Mouse (Mus musculus) hindlimb bud, embryonic 11.5 days (tissue): ENCODE data around the gene Jagn1.

Experiments used
- DNase-seq: peaks from one replicate; pipeline ENCODE4 v3.0.0-alpha.2; 2012; ENCODE audit warnings: low read depth, low spot score; ENCODE audit errors: extremely low spot score

Gene Jagn1

DNA sequence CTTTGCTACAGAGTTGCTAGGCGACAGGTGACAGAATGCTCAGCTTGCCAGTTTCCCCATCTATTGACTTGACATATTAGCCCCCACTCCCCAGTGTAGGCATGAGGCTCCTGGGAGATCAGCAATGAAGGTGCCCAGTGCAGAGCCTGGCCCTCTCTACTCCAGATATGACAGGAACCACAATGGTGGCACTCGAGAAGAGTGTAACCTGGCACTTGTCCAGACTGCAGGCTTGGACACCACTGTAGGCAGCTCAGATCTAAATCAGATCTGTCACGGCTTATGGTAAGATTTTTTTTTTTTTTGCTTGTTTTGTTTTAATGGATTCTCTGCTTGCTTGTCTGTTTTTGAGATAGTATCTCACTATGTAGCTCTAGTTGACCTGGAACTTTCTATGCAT is 8.7 kb upstream of the Jagn1 start:
- no peak for DNase-seq

DNA sequence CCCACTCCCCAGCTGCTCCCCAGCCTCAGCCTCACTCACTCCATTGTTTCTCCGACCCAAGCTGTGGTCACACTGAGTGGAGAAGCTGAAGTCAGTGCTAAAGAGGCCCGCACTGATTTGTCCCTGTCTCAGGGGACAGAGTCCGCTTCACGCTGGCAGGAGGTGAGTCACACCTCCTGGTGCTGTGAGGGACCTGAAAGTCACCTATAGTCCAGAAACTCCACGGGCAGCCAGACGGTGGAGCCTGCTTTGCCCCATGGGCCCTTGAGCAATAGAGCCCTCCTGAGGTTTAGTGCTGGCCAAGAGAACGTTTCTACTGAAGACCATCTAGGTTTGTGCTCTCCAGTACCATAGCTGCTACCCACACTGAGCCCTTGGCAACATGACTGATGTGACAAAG is 7.7 kb upstream of the Jagn1 start:
- DNase-seq = no peak

DNA sequence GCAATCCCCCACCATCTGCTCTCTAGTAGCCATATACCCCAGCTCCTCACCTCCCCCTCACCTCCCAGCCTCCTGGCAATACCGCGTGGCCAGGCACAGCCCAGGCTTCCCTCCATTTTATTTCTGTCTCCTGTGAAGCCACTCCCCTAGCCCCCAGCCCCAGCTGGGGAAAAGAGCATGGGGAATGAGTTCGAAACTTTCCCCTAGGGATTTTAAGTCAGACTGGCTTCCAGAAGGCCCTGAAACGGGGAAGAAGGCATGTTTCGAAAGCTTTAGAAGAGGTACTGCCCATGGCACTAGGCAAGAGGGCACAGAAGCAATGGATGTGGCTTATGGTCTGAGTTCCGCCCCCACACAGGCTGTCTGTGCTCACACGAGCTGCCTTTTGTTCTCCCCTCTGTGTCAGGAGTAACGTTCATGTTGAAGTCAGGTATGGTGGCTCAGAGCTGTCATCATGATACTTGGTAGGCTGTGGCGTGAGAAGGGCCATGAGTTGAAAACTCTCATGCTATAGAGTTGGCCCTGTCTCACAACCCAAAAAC is 6.6 kb upstream of the Jagn1 start, which contains the start of gene Cidec:
Gene Cidec, minus strand, starts transcription at position 97 of the 542 bp plus-strand sequence.
- DNase-seq = no peak

DNA sequence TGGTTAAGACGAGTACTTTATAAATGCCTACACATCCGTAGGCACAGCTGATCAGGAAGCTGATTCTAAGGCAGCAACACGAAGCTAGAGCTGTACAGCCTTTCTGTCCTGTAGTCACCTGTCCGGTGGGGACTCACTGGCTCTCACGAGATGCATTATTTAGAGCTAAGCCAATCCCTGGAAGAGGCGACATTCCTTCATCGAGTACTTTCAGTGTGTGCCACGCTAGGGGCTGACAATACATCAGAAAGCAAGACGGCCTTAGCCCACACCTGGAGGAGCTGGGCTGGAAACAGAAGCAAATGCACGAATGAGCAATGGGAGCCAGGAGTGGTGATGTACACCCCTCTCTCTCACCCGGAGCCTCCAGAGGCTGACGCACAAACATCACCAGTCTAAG is 5.2 kb upstream of the Jagn1 start:
- DNase-seq = no peak

DNA sequence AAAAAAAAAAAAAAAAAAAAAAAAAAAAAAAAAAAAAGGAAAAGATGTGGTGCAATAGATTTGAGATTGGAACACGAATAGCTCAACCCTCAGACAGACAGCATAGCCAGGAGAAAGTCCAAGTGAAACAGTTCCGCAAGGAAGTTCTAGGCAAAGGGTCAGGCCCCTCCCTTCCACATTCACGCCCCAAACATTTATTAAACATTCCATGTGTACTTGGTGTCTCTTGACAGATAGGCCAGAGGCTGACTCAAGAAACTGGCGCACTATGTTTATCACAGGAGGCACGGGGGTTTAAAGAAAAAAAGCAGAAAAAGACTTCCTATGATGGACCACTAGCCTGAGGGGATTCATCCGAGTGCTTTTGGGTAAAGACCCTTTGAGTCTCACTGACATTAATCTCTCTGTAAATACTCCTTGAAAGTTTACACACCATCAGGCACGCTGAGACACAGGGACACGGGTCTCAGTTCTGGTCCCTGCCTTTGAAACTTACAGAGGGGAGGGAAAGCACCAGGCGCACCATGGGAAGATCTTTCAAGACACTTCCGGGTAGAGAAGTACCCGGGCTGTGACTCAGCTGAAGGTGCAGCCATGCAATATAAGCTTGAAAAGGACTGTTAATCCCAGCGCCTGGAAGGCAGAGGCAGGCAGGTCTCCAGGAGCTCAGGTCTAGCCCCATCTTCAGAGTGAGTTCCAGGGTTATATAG is 3.5 kb upstream of the Jagn1 start:
- no peak for DNase-seq

DNA sequence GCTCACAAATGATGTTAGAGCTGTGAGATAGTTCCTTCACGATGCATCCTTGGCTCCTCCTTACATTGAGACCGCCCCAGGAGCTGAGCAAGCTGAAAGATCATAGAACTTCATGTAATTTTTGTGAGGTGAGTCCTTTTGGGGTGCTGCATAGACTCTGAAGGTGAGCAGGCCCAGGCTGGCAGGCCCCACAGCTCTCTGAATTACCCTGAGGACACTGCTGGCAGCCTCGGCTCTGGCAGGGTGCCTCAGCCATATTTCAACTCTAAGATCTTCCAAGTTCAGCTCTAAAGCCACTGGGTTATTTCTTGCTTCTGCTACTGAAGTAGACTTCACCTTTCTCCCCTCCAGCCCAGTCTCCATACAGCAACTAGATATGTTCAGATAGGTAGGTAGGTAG is 1.7 kb upstream of the Jagn1 start:
- DNase-seq = no peak

DNA sequence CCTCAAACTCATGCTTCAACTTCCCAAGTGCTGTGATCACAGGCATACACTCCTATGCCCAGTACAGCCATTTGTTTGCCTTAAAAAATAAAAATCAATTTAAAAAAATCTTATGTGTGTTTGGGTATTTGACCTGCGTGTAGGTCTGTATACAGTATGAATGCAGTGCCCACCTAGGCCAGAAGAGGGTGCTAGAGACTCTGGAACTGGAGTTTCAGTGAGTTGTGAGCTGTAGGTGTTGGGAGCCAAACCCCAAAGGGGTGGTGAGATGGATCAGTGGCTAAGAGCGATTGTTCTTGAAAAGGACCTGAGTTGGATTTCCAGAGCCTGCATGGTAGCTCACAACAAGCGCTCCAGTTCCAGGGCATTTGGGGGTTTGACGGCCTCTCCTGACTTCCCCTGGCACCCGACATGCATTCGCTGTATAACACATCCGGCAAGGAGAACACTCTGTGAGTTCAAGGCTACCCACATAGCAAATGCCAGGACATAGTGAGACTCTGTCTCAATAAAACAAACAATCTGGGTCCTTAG is 1.2 kb upstream of the Jagn1 start:
- DNase-seq = peak; percentile 53

DNA sequence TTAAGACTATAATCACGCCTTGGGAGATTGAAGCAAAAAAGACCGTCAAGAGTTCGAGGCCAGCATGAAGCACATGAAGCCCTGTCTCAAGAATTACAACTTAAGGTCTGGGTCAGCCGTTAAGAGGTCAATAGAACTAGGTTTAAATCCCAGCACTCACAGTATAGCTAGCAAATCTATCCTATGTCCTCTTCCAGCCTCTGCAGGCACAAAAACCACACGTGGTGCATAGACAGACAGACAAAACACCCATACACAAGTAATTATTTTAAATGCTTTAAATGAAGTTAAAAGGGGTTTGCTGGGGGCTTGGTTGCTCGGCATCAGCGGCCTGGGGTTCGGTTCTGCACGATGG is 305 bp upstream of the Jagn1 start:
- no peak for DNase-seq

DNA sequence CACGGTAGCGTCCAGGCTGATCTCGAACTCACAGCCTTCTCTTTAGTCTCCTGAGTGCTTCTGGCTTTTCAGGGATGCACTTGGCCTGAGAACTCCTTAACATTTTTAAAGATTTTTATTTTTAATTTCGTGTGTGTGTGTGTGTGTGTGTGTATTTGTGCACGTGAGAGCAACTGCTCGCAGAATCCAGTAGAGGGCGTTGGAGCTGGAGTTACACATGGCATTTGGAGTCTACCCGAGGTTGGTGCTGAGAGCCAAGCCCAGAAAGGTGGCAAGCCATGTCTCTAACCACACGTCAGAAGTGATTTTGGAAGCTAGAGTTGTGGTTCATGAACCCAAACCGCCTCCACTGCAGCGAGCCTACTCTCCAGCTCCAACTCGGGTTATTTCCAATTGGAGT is 722 bp downstream of the Jagn1 start:
- DNase-seq = no peak

DNA sequence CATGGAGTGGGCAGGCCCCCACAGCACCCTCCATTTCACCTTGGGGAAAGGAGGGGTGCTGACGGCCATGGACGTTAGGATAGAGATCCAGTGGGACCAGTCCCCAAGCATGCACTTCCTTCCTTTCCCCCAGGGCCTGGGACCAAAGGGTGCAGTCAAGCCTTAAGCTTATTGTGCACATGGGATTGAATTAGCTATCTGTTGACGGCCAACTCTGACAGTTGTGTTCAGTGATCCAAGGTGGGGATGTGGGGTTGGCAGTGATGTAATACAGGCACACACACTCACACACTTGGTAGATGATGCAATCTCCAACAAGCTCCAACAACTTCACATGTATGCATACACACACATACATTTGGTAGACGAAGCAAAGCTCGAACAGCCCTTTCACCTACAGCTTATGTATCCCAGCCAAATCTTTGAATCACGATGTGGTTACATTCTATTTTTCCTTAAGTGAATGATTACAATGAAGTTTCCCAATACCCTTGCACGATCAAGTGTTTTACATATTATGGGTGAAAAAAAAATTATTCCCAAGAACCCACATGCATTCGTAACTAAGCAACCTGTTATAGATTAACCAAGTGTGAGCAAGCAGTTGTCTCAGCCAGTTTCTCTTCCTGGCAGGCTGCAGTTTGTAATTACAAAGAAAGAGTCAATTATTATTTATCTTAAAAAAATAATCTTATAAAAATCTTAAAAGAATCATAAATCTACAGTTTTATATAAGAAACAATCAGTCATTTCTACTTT is 2.0 kb downstream of the Jagn1 start:
- DNase-seq = no peak

DNA sequence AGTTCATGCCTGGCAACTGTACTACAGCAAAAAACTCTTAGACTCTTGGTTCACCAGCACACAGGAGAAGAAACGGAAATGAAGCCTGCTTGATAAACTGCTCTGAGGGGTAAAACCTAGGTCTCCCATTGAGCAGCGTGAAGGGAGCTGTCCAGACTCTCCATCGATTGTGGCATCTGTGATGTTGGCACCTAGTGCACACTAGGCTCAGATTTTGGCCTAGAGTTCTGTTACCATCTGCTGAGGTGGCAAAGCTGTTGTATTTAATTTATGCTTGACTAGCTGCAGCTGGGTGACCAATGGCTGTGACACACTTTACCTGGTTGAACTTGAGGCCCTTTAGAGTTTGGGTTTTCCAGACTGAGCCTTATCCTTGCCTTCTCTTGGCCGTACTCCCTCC is 5.3 kb downstream of the Jagn1 start:
- no peak for DNase-seq

DNA sequence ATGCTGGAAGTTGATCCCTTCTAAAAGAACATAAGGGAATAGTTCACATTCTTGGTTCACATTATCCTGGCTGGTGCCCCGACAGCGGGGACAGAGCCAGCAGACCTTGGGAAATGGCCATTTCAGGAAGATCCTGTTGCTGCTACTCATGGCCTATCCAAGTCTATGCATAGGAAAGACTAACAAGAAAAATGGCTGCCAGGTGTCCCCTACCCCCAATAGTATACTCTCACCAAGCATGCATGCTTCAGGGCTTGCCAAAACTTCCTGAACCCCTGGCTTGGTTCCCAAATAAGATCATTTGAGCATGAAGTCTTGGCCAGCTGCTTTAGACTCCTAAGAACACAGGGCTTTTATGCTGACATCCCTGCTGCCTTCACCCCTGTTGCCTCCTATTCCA is 9.5 kb downstream of the Jagn1 start:
- no peak for DNase-seq

DNA sequence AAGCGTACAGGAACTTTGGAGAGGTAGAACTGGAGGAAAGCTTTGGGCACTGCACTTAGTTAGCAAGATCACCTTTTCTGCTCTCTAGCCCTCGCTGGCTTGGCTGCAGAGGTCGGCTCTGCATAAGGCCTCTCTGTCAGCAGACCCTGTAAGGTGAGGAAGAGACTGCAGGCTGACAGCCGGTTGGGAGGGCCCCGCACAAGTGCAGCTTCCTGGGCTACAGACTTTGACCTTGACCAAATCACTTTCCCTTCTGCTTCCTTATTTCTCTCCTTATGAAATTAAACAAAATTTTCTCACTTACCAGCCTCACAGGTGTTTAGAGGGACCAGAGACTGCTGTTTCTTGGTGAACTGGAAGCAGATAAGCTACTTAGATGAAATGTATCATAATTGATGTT is 12.6 kb downstream of the Jagn1 start:
- DNase-seq = no peak

DNA sequence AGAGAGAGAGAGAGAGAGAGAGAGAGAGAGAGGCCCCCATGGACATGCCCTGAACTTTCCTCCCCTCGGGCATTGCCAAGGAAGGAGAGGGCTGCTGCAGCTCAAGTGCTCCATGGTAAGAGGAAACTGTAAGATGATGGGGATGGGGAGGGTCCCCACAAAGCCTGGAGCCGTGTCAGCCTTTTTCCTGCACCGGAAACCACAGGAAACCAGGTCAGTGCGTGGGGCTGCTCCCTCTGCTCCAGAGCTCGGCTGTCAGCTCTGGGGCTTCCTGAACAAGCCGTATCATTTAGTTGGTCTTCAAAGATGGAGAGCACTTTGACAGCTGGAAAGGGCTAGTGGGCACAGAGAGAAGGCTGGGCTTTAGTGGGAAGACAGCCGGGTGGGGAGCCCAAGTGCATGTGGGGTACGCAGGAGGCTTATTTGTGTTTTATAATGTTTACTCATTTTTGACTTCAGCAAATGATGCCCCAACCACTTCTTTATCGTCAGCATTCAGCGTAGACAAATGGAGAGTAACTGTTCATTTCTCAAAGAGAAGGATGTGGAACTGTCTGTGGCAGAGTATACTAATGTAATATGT is 15.7 kb downstream of the Jagn1 start, which contains the start of gene Il17re:
Gene Il17re, plus strand, starts transcription at position 533 of the 583 bp plus-strand sequence.
- no peak for DNase-seq

DNA sequence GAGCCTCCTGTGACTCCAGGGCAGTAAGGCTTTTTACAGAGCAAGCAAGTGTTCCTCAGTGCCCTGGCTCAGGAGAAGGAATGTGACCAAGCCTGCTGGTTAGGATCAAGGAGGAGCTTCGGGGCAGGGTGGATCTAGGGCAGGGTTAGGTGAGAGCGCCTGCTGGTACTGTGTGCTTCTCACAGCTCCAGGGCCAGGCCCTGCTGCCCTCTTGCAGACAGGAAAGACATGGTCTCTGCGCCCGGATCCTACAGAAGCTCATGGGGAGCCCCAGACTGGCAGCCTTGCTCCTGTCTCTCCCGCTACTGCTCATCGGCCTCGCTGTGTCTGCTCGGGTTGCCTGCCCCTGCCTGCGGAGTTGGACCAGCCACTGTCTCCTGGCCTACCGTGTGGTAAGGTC is 16.3 kb downstream of the Jagn1 start:
- no peak for DNase-seq

DNA sequence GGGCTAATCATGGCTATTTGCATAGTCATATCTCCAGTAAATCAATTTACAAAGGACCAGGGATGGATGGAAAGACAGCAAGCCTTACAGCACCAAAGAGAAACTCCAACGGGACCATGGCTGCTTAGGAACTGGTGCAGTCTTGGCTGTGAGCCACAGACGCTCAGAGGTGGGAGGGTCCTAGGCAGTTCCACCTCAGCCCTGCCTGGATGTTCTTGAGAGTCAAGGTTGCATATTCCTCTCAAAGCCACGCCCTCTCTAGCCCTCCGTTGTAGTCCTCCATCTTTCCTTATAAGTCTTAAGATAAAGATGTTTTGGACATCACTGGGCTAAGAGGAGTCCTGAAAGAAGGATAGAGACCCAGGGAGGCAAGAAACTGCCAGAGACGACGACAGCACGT is 21.7 kb downstream of the Jagn1 start:
- DNase-seq = no peak

DNA sequence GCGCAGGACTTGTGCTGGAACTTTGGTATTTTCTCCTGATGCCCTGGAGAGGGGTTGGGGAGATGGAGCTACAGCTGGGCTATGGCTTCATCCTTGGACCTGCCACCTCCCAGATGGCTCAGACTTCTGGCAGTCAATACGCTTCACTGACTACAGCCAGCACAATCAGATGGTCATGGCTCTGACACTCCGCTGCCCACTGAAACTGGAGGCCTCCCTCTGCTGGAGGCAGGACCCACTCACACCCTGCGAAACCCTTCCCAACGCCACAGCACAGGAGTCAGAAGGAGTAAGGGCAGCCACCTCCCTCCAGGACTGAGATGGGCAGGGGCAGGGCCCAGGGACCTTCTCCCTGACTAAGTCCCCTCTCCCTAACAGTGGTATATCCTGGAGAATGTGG is 23.2 kb downstream of the Jagn1 start:
- no peak for DNase-seq

DNA sequence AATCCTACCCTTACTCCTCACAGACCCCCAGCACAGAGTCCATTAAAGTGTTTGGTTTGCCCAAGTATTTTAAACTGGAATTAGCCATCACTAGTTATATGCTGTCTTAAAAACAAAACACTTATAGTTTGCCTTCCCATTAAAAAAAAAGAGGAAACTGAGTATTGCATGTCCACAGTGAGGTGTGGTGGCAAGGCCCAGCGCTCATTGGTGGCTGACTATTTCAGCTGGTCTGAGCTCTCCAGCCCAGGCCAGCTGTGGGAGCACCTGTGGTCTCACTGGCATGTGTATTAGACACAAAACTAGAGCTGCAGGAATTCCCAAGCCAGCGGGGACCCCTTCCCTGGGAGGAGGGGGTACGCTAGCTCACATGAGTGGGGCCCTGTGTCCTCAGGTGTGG is 26.1 kb downstream of the Jagn1 start:
- DNase-seq = no peak

DNA sequence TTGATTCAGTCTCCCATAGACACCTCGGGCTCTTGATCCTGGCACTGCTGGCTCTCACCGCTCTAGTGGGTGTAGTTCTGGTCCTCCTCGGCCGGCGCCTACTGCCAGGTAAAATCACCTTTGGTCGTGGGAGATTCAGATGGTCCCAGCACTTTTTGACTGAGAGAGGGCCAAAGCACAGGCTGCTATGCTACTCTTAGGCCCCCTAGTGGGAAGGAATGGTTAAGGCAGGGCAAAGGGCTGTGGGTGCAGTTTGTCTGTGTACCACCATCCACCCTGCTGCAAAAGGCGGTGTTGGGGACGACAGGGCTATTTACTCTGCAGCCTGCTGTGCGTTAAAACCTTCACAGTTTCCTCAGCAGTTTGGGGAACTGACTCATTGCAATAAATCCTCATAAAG is 26.7 kb downstream of the Jagn1 start:
- DNase-seq = peak; percentile 24

DNA sequence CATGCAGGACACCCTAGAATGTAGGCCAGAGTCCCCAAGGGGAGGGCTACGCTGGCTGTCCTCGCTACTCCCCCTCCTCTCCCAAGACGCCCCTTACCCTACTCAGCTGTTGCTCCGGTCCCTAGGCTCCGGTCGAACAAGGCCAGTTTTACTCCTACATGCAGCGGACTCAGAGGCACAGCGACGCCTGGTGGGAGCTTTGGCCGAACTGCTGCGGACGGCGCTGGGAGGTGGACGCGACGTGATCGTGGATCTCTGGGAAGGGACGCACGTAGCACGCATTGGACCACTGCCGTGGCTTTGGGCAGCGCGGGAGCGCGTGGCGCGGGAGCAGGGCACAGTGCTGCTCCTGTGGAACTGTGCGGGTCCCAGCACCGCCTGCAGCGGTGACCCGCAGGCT is 27.1 kb downstream of the Jagn1 start:
- DNase-seq = peak; percentile 28

DNA sequence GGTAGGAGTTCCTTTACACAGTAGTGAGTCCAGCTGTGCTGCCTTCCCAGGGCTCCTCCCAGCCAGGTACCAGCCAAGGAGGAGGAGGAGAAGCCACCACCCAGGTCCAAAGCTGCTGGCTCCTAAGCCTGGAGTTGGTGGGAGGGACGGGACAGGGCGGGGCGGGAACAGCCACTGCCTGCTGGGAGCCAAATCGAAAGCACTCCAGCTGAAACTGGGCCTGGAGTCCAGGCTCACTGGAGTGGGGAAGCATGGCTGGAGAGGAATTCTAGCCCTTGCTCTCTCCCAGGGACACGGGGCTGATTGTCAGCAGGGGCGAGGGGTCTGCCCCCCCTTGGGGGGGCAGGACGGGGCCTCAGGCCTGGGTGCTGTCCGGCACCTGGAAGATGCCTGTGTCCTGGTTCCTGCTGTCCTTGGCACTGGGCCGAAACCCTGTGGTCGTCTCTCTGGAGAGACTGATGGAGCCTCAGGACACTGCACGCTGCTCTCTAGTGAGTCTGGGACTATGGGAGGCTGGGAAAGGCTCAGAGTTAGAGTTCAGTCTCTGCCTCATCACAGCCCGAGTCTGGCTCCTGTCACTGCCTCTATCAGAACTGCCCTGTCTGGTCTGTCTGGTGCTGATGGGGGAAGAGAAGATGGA is 29.0 kb downstream of the Jagn1 start, which contains the start of gene Il17rc:
Gene Il17rc, plus strand, starts transcription at position 131 of the 640 bp plus-strand sequence.
- no peak for DNase-seq
